Mouse (Mus musculus) heart, adult 8-10 months (tissue): ENCODE results near the gene Pnrc1. TPM values are rescaled to one million over a fixed set of nuclear protein-coding genes. Genes with fewer than 3 reads are reported as not detected.
A peak's percentile ranks its signal among the peaks of the same experiment; 100 is the strongest.

Experiments
- DNase-seq: peaks from one replicate; pipeline ENCODE4 v3.0.0; 2022; ENCODE audit warnings: low spot score
- total RNA-seq, 4 experiments: library from RNA; stranded (reverse); gene quantifications; 2 replicates each; pipeline ENCODE4 v1.2.4; 2022

The Pnrc1 gene
- total RNA-seq, 4 experiments from 2014 or later, result 105 to 165 (median 142) TPM

DNA sequence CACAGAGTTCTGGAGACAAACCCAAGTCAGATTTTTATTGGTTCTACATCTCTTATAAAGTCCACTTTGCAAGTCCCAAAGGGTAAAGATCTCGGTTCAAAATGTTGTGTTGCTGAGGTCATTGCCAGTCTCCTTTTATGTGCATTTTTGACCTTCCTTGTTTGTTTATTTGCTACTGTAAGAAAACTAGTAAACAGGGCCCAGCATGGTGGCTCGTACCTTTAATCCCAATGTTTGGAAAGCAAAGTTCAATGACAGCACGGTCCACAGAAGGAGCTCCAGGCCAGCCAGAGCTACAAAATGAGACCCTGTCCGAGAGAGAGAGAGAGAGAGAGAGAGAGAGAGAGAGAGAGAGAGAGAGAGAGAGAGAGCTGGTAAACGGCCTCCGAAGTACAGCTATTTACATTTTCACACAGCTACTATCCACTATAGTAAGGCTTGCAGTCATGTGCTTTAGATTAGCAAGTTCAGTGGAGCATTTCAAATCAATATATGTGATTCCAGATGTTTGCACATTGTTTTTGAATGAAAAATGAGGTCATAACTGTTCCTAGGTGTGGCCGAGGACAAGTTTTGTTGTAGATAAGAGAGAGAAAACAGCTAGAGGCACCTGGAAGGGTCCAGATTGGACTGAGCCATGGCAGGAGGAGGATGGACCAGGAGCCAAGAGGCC, 65.8 kb downstream of the Pnrc1 start:
- no peak for DNase-seq

DNA sequence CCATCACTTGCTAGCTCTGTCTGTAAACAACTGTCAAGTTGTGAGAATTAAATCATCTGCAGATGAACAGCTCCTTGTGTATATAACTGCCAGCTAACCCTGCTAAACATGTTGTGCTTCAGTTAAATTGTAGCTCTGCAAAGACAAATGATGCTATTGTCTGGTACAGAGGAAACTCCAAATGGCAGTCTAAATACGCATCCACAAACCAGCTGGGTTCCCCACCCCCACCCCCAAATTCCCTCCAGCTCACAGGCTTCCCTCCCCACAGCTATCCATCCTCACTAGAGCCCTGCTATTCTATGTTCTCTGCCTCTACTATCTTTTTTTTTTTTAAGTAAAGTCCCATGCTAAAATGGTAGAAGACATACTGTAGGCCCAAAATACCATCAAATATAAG, 68.1 kb downstream of the Pnrc1 start:
- DNase-seq, result no peak

DNA sequence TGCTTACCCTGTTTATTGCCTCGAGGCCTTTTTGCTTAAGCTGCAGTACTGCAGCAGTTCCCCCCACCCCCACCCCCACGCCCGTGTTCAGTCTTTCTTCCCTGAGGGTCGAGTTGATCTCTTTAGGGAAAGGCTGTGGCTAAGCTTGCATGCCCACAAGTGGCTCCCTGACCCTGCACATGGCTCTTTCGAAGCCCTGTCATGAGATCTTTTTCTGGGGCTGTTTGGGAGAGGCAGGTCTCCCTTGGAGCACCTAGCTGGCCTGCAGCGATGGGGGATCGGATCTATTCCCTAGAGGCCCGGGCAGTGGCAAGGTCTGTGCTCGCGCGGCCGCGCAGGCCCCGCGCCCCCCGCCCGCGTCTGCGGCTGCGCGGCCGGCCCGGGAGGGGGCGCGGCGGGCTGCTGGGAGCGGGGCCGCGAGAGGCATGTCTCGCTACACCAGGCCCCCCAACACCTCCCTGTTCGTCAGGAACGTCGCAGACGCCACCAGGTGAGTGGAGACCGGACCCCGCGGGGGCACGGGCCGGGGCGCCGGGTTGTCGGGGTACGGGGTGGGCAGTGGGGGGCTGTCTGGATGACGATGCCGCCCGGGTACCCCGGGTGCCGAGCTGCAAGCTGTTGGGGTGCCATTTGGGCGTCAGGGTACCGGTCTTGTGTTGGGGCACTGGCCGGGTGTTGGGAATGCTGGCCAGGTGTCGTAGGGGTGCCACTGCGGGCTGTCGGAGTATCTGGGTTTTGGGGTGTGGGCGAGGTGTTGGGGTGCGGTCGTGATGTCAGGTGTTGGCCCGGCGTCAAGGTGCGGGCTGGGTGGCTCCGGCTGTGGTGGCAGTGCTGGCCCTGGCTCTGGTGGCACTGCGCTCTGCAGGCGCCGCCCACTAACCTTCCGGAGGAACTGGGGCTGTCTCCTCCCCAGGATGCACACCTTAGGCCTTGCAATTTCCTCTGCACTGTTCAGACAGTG, 80.8 kb downstream of the Pnrc1 start, which contains the start of gene Srsf12:
TSS of gene Srsf12 (plus strand) at position 111 of the 961 bp plus-strand sequence.
- no peak for DNase-seq

DNA sequence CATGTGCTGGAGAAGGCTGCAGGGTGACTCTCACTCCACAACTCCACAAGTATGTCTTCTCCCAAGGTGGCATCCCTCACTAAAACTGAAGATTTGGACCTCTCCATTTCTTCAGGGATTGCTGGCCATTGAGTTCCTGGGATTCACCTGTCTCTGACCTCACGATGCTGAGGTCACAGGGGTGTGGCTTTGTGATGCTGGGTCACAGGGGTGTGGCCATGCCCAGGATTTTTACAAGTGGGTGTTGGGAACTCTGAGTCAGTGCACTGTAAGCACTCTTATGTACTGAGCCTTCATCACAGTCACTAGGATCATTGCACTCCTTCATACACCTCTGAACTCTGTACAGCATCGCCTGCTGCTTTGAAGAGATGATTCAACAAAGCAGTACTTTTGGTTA, 82.4 kb downstream of the Pnrc1 start:
- no peak for DNase-seq

DNA sequence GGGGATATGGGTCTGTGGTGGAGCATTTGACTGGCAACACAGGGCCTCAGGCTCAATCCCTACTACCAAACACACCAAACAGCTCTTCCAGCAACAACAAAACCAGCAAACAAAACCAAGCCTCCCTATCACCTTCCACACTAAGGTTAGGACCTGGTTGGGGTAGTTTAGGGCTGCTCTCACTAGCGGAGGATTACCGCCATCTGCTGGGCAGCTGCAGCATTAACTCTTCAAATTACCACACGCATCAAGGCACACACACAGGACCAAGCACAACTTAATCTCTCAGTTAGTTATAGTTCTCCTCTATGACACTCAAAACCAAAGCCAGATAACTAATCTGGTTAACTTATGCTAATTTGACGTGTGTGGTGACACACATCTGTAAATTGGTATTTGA, 85.3 kb downstream of the Pnrc1 start:
- peak; percentile 13 for DNase-seq

DNA sequence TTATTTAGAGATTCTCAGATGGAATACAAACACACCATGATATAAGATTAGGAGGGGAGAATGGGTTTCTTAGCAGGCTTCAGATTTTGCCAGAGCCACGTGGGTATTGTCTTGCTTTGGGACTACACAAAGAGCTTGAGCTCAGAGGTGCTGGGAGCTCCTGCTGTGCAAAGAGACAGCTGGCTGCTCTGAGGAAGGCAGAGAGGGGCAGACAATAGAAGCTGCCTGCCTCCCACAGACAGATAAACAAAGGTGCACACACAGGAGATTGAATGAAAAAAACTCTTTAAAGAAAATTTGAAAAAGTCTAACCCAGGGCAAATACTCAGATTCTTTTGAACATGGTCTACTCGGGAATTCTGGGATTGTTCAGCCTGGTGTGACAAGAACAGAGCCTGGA, 91.8 kb downstream of the Pnrc1 start:
- no peak for DNase-seq

Other genes with a start within 250 kb of the Pnrc1 start
- 1 to 10 TPM; 1.8 to 2.6 (median 1.9) TPM for gene Gabrr2, start 227.2 kb downstream of the Pnrc1 start, total RNA-seq
- 1 to 10 TPM in 1 of 4 experiments, under 1 TPM in 3; 0.38 to 1.0 (median 0.62) TPM for gene Gabrr1, start 157.6 kb downstream of the Pnrc1 start, total RNA-seq
- gene Pm20d2, start 100.4 kb downstream of the Pnrc1 start, total RNA-seq, result 10 to 100 TPM; 69.3 to 75.5 (median 72.3) TPM
- not detected for gene Srsf12, start 81.2 kb downstream of the Pnrc1 start, total RNA-seq
- gene Rngtt, start 20.1 kb upstream of the Pnrc1 start, total RNA-seq, result 10 to 100 TPM in 1 of 4 experiments, 1 to 10 TPM in 3; 8.7 to 10.4 (median 9.3) TPM